Mouse (Mus musculus) lung, adult 2 months (tissue): ENCODE measurements around the gene Dpysl4.

Source experiments
- CTCF ChIP-seq: fragments of 200-500 bp; IDR thresholded peaks from 2 replicates; pipeline ENCODE4 v1.5.1; 2011; ENCODE audit warnings: mild to moderate bottlenecking, low read length, control low read depth; ENCODE audit not compliant: insufficient read depth
- POLR2A ChIP-seq: fragments of 200-500 bp; IDR thresholded peaks from 2 replicates; pipeline ENCODE4 v1.6.1; 2011; ENCODE audit warnings: low read depth, mild to moderate bottlenecking, control low read depth, low read length, borderline replicate concordance; ENCODE audit errors: extremely low read depth

GRCm38 (mm10) chr7:139084316-139084715, 1.5 kb upstream of the Dpysl4 start:
- TF ChIP-seq CTCF (no peak), POLR2A (no peak)
